Mouse (Mus musculus) olfactory bulb, adult 2 months (tissue): ENCODE measurements around the gene Serinc5.

ENCODE experiments used
- CTCF ChIP-seq: fragments of 200-500 bp; IDR thresholded peaks from 2 replicates; pipeline ENCODE4 v1.5.1; 2012; ENCODE audit warnings: low read depth, mild to moderate bottlenecking, low read length, moderate library complexity; ENCODE audit not compliant: insufficient read depth
- POLR2A ChIP-seq: fragments of 200-500 bp; IDR thresholded peaks from 2 replicates; pipeline ENCODE4 v1.6.1; 2012; ENCODE audit warnings: mild to moderate bottlenecking, low read depth, low read length, moderate library complexity; ENCODE audit not compliant: insufficient read depth

GRCm38 (mm10) chr13:92644753-92645152 lies 33.9 kb downstream of the Serinc5 start:
- TF ChIP-seq CTCF, result no peak
- TF ChIP-seq POLR2A, result no peak
